Mouse (Mus musculus) brain, embryonic 14.5 days (tissue): ENCODE data around the gene Mypop.

ENCODE experiments used
- CTCF ChIP-seq: fragments of 200-500 bp; IDR thresholded peaks from 2 replicates; pipeline ENCODE4 v1.5.1; 2012; ENCODE audit warnings: inconsistent platforms, mild to moderate bottlenecking, moderate library complexity, borderline replicate concordance; ENCODE audit not compliant: insufficient read depth, insufficient read length; ENCODE audit errors: extremely low read depth
- POLR2A ChIP-seq: fragments of 200-500 bp; IDR thresholded peaks from 2 replicates; pipeline ENCODE4 v1.6.1; 2012; ENCODE audit warnings: mild to moderate bottlenecking, inconsistent platforms, borderline replicate concordance; ENCODE audit not compliant: poor library complexity, insufficient read depth, insufficient read length, severe bottlenecking; ENCODE audit errors: extremely low read depth

- TF ChIP-seq POLR2A (no peak), CTCF (no peak)
These were observed 23.4 kb upstream of the Mypop start for GRCm38 (mm10) chr7:18967603-18968002.
